In the genomic region with DNA sequence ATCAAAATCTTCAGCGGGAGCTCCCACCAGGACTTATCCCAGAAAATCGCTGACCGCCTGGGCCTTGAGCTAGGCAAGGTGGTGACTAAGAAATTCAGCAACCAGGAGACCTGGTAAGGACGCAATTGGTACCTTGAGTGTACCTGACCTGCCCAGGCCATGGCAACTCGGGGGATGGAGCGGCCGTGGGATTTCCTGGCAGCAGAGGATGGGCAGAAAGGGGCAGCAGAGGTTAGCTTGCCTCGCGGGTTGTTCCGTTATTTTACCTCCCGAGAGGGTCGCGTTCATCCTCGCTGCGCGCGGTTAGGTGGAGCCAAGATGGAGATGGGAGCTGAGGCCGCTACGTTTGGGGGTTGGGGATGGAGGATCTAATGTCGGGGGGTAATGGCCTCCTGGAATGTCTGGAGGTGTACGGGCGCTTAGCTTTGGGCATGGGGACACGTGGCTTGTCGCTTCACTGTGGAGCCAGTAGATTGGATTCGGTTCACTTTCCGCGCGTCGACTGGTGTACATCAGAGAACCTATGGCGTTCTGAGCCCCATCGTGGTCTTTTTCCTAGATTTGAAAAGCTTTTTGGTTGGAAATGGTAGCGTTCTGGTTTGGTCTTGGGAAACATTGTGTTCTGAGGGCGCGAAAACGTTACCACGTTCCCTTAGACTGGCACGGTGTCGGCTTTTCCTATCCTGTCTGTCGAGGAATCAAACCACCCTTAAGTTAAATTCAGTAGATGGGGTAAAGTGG, we compare ENCODE assay signal across 8 mouse cellular contexts. TPM values are rescaled to one million over a fixed set of nuclear protein-coding genes. Genes with fewer than 3 reads are reported as not detected.
DNase-seq lines count a peak whose midpoint lies in the region; ATAC-seq and TF ChIP-seq lines count a peak whose summit lies in the region.

No protein-coding gene starts in this region.

- H3K27me3 ChIP-seq in thymus, adult 2 months (ENCODE audit: control insufficient read depth, insufficient read depth, low read length) = no peaks in the 10 kb centered on the region
- no peaks in the 10 kb centered on the region for H3K27me3 ChIP-seq in forebrain, embryonic 16.5 days (replicated peaks; ENCODE audit: control insufficient read depth, insufficient read depth, low read length)
- peaks cover 14% of the 10 kb centered on the region; the same call in 1 of the 2 replicates for H3K27me3 ChIP-seq in kidney, embryonic 16.5 days (ENCODE audit: insufficient read depth, low read length)
- H3K27me3 ChIP-seq in stomach, embryonic 15.5 days (replicated peaks) = no peaks in the 10 kb centered on the region

- peak overlapping the region; percentile 54 for H3K4me2 ChIP-seq in forebrain, embryonic 16.5 days (ENCODE audit: low read length)
- peak overlapping the region; percentile 53 for H3K4me2 ChIP-seq in kidney, embryonic 16.5 days (replicated peaks; ENCODE audit: low read depth, low read length)
- peak overlapping the region; percentile 72 for H3K4me2 ChIP-seq in stomach, embryonic 15.5 days

- ATAC-seq in forebrain, embryonic 16.5 days = peak; percentile 54
- peak; percentile 71 for ATAC-seq in kidney, embryonic 16.5 days (ENCODE audit: low FRiP score, low TSS enrichment)
- peak; percentile 22 for ATAC-seq in megakaryocyte-erythroid progenitor cell, adult 5-6 weeks (replicated peaks; ENCODE audit: low FRiP score, low TSS enrichment, poor library complexity, severe bottlenecking)
- ATAC-seq in stomach, embryonic 15.5 days (ENCODE audit: insufficient read depth, low FRiP score, low read depth) = peak; percentile 36; the same call in 1 of the 2 replicates

- peak overlapping the region; percentile 90 for H3K4me3 ChIP-seq in thymus, adult 2 months (ENCODE audit: control insufficient read depth, insufficient read depth, low read length)
- H3K4me3 ChIP-seq in forebrain, embryonic 16.5 days (replicated peaks; ENCODE audit: low read length) = peak overlapping the region; percentile 57
- H3K4me3 ChIP-seq in kidney, embryonic 16.5 days (ENCODE audit: low read length) = peak overlapping the region; percentile 60
- peak overlapping the region; percentile 54 for H3K4me3 ChIP-seq in stomach, embryonic 15.5 days (replicated peaks)

- H3K9ac ChIP-seq in forebrain, embryonic 16.5 days (replicated peaks; ENCODE audit: low read depth, low read length) = peak overlapping the region; percentile 63
- peak overlapping the region; percentile 57 for H3K9ac ChIP-seq in kidney, embryonic 16.5 days (replicated peaks; ENCODE audit: low read length)
- H3K9ac ChIP-seq in stomach, embryonic 15.5 days = peak overlapping the region; percentile 25; the same call in 1 of the 2 replicates

- peak; percentile 15 for DNase-seq in adrenal gland, postnatal 14 days
- DNase-seq in adrenal gland, postnatal 4 days (ENCODE audit: low spot score in 2 of 2) = no peak
- peak; percentile 19 for DNase-seq in thymus, adult 2 months
- DNase-seq in thymus, postnatal 25 days = no peak

- no peak overlapping the region for H3K27ac ChIP-seq in thymus, adult 2 months (ENCODE audit: control insufficient read depth, insufficient read depth, low read length)
- H3K27ac ChIP-seq in forebrain, embryonic 16.5 days (ENCODE audit: low read length) = 0 out of 2 replicates have a peak overlapping the region, but pooled peaks have one; percentile 41
- H3K27ac ChIP-seq in kidney, embryonic 16.5 days (ENCODE audit: low read length) = no peak overlapping the region
- H3K27ac ChIP-seq in stomach, embryonic 15.5 days = no peak overlapping the region

- TF ChIP-seq CTCF in thymus, adult 2 months (IDR thresholded peaks at IDR 0.05; ENCODE audit: borderline replicate concordance, control insufficient read depth, extremely low read depth, insufficient read depth, low read length, poor library complexity) = no peak

- no peaks in the 10 kb centered on the region for H3K36me3 ChIP-seq in thymus, adult 2 months (ENCODE audit: control insufficient read depth, insufficient read depth, low read length)
- no peaks in the 10 kb centered on the region for H3K36me3 ChIP-seq in forebrain, embryonic 16.5 days (ENCODE audit: control insufficient read depth, insufficient read depth)
- no peaks in the 10 kb centered on the region for H3K36me3 ChIP-seq in kidney, embryonic 16.5 days (ENCODE audit: insufficient read depth, low read length)
- no peaks in the 10 kb centered on the region for H3K36me3 ChIP-seq in stomach, embryonic 15.5 days

- no peak for TF ChIP-seq POLR2A in thymus, adult 2 months (IDR thresholded peaks at IDR 0.05; ENCODE audit: control insufficient read depth, extremely low read depth, insufficient read depth, low read length, poor library complexity)

- no peaks in the 10 kb centered on the region for H3K4me1 ChIP-seq in thymus, adult 2 months (replicated peaks; ENCODE audit: control insufficient read depth, insufficient read depth, low read length)
- H3K4me1 ChIP-seq in forebrain, embryonic 16.5 days (replicated peaks; ENCODE audit: control insufficient read depth, insufficient read depth, low read length) = no peaks in the 10 kb centered on the region; the same call in 1 of the 2 replicates
- no peaks in the 10 kb centered on the region for H3K4me1 ChIP-seq in kidney, embryonic 16.5 days (ENCODE audit: insufficient read depth, low read length)
- H3K4me1 ChIP-seq in stomach, embryonic 15.5 days = no peaks in the 10 kb centered on the region

- WGBS in thymus, adult 2 months = 2% methylated on average over 39 of the region's 39 CpGs
- 19% methylated on average over 39 of the region's 39 CpGs for WGBS in forebrain, embryonic 16.5 days
- 29% methylated on average over 39 of the region's 39 CpGs for WGBS in kidney, embryonic 16.5 days
- WGBS in stomach, embryonic 15.5 days = 21% methylated on average over 39 of the region's 39 CpGs

- no peaks in the 10 kb centered on the region for H3K9me3 ChIP-seq in forebrain, embryonic 16.5 days (ENCODE audit: control insufficient read depth, low read length)
- no peaks in the 10 kb centered on the region for H3K9me3 ChIP-seq in kidney, embryonic 16.5 days (ENCODE audit: low read length)
- no peaks in the 10 kb centered on the region for H3K9me3 ChIP-seq in stomach, embryonic 15.5 days

RNA-seq across cellular contexts. Expression of a gene that starts 0.5 kb away (rescaled TPM):
- 18.7 and 19.7 TPM in 2 replicates for total RNA-seq in adrenal gland, postnatal 14 days (2021)
- 10 to 100 TPM; 24.4 to 24.8 TPM for total RNA-seq in adrenal gland, postnatal 4 days (2021)
- polyA plus RNA-seq in thymus, adult 2 months (2012; rRNA removed) = 20.8 and 21.2 TPM in 2 replicates
- polyA plus RNA-seq in forebrain, embryonic 16.5 days (2015; fragmentation: Nextera tagmentation; extraction: Ambion mirVana) = 72.2 and 80.1 TPM in 2 replicates
- polyA plus RNA-seq in kidney, embryonic 16.5 days (2015; fragmentation: Nextera tagmentation; extraction: Ambion mirVana) = 45.3 and 45.8 TPM in 2 replicates
- total RNA-seq in megakaryocyte-erythroid progenitor cell, adult 5-6 weeks (2014; fragmentation: Nextera tagmentation) = 86.5 and 96.9 TPM in 2 replicates
- total RNA-seq in megakaryocyte-erythroid progenitor cell, adult 5-6 weeks (2017) = 98.2 and 101 TPM in 2 replicates
- 30.8 and 32.3 TPM in 2 replicates for polyA plus RNA-seq in stomach, embryonic 15.5 days (2015; fragmentation: Nextera tagmentation; extraction: Ambion mirVana)

Comparison
In these comparisons a context has a peak if more than half of its experiments do, and no peak if none do; other contexts are left out.
1. DNase-seq: peak in adrenal gland, postnatal 14 days (single experiment) and thymus, adult 2 months (single experiment); none in adrenal gland, postnatal 4 days (0 of 2) and thymus, postnatal 25 days (single experiment).
2. Peak in every context shown above with its lines, with median percentiles within 50 percentile points of each other: H3K4me3 ChIP-seq, ATAC-seq, H3K4me2 ChIP-seq and H3K9ac ChIP-seq.